Mouse (Mus musculus) yolk sac, embryonic 10.5 days (tissue): ENCODE data around the gene Pramef25.
"Not testable (repeated sequence)": the region's sequence is repeated elsewhere in the genome, so short reads cannot be mapped to it uniquely, and the experiment has no call there.

Experiments used
- DNase-seq: peaks from one replicate; pipeline ENCODE4 v3.0.0-alpha.2; 2017; ENCODE audit warnings: low spot score

Pramef25 gene

GRCm38 (mm10) chr4:143950916-143951315, at the start of gene Pramef25:
TSS of gene Pramef25 (minus strand) at chr4:143951016.
- not testable (repeated sequence) for DNase-seq

DNA sequence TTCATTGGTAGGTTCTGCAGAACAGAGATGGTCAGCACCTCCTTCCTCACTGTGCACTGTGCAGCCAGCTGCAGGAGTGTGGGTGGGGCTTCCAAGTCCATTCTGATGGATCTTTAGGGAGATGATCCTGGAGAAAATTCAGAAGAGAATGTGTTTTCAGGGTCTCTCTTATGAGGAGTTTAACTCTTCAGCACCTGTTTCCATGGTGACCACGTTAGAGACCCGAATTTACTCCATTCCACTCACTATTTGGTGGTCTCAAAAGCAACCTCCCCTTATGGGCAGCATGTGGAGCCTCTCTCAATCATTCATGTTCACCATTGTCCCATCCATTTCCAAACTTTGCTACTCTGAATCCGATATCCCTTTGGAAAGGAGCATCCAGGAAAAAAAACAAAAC, 43.5 kb upstream of the Pramef25 start, which contains the start of gene Pramef17:
Gene Pramef17, minus strand, starts transcription at position 101 of the 400 bp plus-strand sequence.
- not testable (repeated sequence) for DNase-seq

DNA sequence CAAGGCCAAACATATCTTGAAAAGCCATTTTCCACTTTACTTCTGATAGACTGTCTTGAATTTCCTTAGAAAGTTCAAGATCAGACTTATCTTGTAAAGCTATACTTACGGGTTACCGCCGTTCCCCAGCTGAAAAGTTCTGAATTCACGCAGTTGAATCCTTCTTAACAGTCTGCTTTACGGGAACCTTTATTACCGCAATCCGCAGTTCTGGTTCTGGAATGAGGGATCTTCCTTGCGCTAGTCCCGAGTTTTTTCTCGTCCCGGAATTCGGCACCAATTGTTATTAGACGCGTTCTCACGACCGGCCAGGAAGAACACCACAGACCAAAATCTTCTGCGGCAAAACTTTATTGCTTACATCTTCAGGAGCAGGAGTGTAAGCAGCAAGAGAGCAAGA, 37.3 kb upstream of the Pramef25 start:
- DNase-seq, result not testable (repeated sequence)

DNA sequence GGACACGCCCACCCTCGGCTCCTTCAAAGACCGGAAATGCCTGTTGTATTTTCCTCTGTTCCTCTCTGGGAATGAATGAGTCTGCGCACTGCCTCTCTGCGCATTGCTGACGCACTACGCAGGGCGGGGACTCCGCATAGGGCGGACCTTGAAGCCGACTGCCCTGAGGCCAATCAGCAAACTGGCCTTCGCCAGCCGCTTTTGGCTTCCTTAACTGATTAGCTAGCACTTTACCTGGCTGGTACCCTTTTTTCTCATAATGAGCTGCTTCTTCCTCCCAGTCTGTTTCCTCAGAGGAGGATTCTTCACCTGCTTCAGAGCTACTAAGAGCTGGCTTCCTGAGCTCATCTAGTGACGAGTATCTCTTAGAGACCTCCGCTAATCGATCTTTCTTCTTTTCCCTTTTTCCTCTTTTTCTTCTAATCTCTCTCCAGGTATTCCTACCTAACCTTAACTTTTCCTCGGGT, 36.7 kb upstream of the Pramef25 start:
- not testable (repeated sequence) for DNase-seq

- DNase-seq, result not testable (repeated sequence)
Observed at GRCm38 (mm10) chr4:143985733-143986132, 34.9 kb upstream of the Pramef25 start.

DNA sequence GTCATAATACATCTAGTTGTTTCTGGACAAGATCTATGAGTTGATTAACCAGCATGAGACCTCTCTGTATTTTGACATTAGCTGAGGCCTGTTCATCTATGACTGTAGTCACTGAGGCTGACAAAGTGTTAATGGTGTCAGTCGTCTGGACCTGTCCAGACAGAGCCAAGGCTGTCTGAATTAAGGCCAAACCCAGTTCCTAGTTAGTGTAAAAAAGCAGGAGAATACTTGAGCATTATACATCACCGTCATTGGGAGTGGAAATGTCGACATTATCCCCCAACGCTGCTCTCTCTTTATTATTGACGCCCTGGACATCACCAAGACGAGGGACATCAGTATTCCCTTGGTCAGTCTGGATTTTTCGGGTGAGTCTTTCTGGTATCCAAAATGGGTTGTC, 34.3 kb upstream of the Pramef25 start:
- not testable (repeated sequence) for DNase-seq

- not testable (repeated sequence) for DNase-seq
Observed at GRCm38 (mm10) chr4:143983446-143983845, 32.6 kb upstream of the Pramef25 start.

DNA sequence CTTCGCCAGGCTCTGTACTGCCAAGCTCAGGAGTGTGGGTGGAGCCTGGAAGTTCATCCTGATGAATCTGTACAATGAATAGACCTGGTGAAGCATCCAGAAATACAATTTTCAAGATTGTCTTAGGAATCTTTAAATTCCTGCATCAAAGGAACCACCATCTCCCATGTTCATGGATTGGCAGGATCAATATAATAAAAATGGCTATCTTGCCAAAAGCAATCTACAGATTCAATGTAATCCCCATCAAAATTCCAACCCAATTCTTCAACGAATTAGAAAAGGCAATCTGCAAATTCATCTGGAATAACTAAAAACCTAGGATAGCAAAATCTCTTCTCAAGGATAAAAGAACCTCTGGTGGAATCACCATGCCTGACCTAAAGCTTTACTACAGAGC, 16.0 kb upstream of the Pramef25 start, which contains the start of gene Gm13101:
Gene Gm13101, minus strand, starts transcription at position 101 of the 400 bp plus-strand sequence.
- DNase-seq, result not testable (repeated sequence)

DNA sequence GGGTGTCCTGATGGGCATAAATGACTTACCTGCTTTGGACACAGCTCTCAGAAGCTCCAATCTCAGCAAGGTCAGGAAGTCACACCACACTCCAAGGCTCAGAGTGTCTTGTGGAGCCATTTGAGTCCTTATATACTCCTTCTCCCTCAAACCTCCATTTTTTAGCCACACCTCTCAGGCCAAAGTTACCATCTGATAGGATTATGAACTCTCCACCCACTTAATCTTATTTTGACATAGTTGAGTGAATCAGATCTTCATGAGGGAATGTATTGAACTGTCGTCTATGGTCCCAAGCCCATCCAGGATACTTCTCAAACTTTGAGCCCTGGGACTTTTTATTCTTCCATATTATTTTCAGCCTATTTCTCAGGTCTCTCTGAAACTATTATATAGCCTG, 50.5 kb downstream of the Pramef25 start, which contains the start of gene Pramef6:
Gene Pramef6, minus strand, starts transcription at position 101 of the 400 bp plus-strand sequence.
- not testable (repeated sequence) for DNase-seq
